Mouse (Mus musculus): ENCODE results near the gene Gne.
A peak's percentile ranks its signal among the peaks of the same experiment; 100 is the strongest.

Gene Gne

GRCm38 (mm10) chr4:44022766-44023165, 61.2 kb downstream of the Gne start:
- no peak for DNase-seq

- no peak for DNase-seq
Measured at GRCm38 (mm10) chr4:44022323-44022722, 61.7 kb downstream of the Gne start.

DNA sequence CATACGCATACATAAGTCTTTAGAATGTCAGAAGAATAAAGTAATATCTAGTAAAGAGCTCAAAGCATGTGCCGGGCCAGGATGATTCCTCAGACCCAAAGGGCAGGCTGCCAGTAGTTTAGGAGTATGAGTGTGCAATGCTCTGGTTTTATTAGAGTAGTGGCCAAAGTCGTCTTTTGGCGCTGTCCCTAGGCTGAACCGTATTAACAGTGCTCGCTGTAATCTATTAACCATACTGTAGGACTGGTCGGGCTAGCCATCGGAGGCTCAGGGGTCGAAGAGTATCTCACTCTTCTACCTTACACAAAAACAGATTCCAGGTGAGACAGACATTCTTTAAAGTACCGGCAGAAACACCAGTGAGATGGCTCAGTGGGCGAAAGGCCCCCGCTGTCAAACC, 67.2 kb downstream of the Gne start:
- DNase-seq: peak; percentile 72 to 74

DNA sequence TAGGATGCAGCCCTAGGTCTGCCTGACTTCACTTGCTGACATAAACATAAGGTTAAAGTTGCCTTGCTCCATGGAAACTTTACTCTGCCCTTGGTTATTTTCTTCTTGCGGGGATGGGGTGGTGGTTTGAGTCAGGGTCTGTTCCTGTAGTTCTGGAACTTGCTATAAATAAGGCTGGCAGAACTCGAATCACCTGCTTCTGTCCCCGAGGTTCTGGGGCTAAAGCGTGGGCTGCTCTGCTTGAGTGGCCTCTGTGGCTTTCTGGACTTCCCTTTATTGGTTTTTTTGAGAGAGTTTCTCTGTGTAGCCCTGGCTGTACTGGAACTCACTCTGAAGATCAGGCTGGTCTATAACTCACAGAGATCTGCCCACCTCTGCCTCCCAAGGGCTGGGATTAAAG, 67.9 kb downstream of the Gne start:
- DNase-seq: no peak

GRCm38 (mm10) chr4:44013391-44014070, 70.4 kb downstream of the Gne start:
- no peak for DNase-seq

- DNase-seq: peak; percentile 94 to 98
Measured at GRCm38 (mm10) chr4:44012376-44013367, 71.3 kb downstream of the Gne start.

DNA sequence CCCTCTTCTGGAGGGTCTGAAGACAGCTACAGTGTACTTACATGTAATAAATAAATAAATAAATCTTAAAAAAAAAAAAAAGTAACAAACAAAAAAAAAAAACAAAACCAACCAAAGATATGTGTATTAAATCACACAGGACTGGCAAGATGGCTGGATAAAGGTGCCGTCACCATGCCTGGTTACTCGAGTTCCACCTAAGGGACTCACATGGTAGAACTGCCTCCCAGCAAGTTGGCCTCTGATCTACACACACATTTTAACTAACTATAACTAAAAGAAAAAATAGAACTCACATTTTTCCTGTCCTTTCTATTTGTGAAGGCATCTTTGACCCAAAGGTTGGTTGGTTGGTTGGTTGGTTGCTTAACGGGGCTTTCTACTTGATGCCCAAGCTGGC, 72.2 kb downstream of the Gne start:
- DNase-seq: no peak

DNA sequence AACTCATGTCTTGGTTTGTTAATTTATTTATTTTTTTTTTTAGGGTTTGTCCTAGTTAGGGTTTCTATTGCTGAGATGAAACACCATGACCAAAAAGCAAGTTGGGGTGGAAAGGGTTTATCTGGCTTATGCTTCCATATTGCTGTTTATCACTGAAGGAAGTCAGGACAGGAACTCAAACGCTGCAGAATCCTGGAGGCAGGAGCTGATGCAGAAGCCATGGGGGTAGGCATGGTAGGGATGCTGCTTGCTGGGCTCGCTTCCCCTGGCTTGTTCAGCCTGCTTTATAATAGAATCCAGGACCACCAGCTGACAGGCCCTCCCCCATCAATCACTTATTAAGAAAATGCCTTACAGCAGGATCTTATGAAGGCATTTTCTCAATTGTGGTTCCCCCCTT, 73.1 kb downstream of the Gne start:
- DNase-seq: no peak

GRCm38 (mm10) chr4:44010176-44010575, 73.8 kb downstream of the Gne start:
- DNase-seq: no peak

- DNase-seq: no peak
Measured at GRCm38 (mm10) chr4:44004623-44005409, 79.2 kb downstream of the Gne start.

GRCm38 (mm10) chr4:44004126-44004525, 79.9 kb downstream of the Gne start, which contains the start of gene Clta:
TSS of gene Clta (plus strand) at chr4:44004452.
- no peak for DNase-seq

DNA sequence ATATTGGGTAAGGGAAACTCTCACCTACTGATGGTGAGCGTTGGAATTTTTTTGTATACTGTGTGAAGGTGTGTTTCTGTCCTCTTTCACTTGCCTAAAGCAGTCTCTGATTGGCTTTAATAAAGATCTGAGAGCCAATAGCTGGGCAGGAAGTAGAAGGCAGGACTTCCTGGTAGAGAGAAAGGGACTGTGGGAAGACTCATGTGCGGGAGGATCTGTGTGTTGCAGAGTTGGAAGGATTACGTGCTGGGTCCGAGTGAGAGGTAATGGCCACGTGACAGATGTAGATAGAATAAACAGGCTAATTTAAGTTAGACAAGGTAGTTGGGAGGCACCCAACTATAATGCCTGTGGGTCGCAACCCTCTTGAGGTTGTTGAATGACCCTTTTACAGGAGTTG, 80.4 kb downstream of the Gne start:
- no peak for DNase-seq

- DNase-seq: no peak
Measured at GRCm38 (mm10) chr4:43994342-43994741, 89.6 kb downstream of the Gne start.

GRCm38 (mm10) chr4:43993072-43993471, 90.9 kb downstream of the Gne start:
- DNase-seq: peak in 1 of 2 experiments; percentile 21

DNA sequence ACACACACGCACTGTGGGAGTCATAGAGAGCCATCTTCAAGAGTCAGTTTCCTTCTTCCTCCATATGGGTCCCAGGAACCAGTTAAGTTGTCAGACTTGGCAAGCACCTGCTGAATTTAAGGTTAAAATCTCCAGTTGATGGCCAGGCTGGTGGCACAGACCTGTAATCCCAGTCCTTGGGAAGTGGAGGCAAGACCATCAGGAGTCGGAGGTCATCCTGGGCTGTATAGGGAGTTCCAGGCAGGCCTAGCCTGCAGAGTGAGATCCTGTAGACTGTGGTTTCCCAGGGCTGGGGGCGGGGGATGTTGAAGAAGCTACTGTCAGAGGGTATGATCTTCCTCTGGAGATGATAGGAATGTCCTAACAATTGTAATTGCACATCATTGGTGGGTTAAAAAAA, 95.0 kb downstream of the Gne start:
- DNase-seq: peak in 1 of 2 experiments; percentile 20

DNA sequence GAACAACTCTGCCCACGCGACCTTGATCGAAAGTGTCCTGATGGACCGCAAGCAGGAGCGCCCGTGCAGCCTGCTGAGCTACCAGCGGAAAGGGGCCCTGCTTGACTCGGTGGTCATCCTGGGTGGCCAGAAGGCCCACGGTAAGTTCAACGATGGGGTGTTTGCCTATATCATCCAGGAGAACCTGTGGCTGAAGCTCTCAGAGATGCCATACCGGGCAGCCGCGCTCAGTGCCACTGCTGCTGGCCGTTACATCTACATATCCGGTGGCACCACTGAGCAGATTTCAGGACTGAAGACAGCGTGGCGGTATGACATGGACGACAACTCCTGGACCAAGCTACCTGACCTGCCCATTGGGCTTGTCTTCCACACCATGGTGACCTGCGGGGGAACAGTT, 99.7 kb downstream of the Gne start:
- DNase-seq: no peak
